Mouse (Mus musculus) layer of hippocampus, adult 9-11 months (tissue): ENCODE data around the gene Tuba1a.
"Not testable (repeated sequence)": the region's sequence is repeated elsewhere in the genome, so short reads cannot be mapped to it uniquely, and the experiment has no call there.

Source experiments
- DNase-seq: peaks from one replicate; pipeline ENCODE4 v3.0.0; 2022

The Tuba1a gene

DNA sequence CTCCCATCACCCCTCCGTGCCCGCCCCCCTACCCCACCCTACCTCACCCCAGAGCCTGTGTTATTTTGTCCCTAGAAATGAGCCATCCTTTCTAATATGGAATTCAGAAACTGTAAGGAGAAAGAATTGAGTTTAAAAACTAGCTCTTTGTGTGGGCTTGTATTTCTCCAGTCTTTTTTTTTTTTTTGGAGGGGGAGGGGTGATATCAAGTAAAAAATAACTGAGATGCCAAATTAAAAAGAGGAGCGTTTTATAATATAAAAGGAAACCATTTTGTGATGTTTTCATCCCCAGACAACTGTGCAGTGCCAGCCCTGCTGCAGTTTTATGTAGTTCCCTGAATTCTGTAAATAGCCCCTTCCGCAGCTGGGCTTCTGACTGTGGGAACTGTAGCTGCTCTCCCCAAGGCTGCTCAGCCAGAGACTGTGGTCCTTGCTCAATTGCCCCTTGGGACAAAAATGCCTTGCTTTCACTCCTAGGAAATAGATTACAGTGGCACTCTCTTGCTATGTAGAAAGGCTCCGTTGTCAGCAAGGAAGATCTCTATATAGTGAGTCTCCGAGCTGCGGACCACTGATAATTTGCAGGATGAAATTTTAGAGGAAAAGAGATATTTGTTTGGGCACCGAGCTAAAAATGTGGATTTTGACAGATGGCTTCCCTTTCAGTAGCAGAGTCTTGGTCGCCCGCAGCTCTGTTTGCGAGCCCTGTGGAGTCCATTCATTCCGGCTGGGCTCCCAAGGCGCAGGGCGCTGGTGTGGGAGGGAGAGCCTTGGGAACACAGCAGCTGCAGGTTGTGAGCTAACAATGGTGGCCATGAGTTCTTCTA is 1.1 kb upstream of the Tuba1a start:
- DNase-seq, result peak; percentile 63

GRCm38 (mm10) chr15:98952751-98953400 is 627 bp downstream of the Tuba1a start:
- DNase-seq, result peak; percentile 74

DNA sequence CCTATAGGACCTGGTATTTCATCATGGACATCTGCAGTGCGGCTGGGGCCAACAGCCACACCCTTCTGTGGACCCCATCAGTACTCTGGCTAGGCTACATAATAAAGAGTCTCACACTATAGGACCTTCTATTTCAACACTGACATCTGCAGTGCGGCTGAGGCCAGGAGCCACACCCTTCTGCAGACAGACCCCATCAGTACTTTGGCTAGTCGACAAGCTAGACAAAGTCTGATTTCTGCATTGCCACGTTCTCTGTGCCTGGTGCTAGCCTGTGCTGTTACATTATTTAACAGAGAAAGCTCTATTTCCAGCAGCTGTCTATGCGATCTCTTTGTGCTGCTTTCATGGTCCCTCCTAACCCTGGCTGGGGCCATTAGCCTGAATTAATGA is 1.4 kb downstream of the Tuba1a start:
- peak; percentile 64 for DNase-seq

DNA sequence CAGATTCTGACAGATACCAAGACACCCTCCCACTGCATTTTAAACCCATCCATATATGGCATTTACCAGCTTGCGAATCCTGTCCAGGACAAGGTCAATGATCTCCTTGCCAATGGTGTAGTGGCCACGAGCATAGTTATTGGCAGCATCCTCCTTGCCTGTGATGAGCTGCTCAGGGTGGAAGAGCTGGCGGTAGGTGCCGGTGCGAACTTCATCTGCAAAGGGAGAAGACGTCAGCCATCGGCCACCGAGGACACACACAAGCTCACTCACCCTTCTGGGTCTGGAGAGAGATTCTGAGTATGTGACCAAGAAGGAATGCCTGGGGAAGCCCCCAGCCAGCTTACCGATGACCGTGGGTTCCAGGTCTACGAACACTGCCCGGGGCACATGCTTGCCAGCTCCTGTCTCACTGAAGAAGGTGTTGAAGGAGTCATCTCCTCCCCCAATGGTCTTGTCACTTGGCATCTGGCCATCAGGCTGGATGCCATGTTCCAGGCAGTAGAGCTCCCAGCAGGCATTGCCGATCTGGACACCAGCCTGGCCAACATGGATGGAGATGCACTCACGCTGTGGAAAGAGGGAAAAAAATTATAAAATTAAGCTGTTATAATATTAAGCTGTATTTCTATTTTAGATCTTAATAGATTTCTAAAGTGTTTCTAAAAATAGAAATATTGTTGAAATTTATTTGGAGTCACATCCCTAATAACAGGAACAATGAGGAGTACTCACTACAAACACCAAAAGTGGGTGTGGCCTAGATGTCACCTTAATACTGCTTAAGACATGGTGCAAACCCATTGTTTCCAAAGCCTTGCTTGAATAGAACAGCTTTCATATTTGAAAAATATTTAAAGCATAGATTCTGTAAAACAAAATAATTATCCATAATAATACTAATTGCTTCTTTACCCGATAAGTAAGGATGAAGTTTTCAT is 2.1 kb downstream of the Tuba1a start:
- not testable (repeated sequence) for DNase-seq

GRCm38 (mm10) chr15:98949607-98949892 is 4.0 kb downstream of the Tuba1a start:
- no peak for DNase-seq

GRCm38 (mm10) chr15:98948857-98949606 is 4.5 kb downstream of the Tuba1a start:
- DNase-seq, result no peak

DNA sequence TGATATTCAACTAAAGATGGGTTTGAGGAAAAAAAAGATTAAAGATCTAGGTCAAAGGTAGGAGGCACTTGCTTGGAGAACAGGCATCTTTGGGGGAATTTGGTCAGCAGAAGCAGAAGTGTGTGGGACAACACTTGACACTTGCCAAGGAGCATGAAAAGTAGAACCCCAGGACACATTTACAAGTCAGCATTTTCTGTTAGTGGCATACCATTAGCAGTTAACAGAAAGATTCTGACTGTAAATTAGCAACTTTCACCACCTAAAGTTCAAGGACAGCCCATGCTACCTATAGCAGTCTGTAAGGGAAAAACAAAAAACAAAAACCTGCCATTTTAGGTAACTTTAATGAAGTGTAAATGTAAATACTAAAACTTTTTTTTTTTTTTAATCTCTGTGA is 5.1 kb downstream of the Tuba1a start:
- DNase-seq, result no peak

DNA sequence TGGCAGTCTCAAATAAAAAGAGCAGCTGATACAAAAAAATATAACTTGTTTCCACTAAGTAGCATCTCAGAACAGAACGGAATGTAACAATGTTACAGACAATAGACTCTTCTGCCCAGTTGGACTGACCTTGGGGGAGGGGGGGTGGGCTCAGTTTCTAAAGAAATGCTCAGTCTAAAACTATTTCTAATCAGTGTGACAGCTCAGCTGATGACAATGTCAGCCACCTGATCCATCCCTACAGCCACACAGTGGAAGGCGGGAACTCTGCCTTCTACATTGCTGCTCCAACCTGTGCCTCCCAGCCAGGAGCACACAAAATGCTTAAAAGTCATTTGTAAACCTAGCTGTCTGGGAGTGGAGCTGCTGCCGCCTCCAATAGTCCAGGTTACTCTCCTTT is 5.6 kb downstream of the Tuba1a start:
- DNase-seq, result no peak

DNA sequence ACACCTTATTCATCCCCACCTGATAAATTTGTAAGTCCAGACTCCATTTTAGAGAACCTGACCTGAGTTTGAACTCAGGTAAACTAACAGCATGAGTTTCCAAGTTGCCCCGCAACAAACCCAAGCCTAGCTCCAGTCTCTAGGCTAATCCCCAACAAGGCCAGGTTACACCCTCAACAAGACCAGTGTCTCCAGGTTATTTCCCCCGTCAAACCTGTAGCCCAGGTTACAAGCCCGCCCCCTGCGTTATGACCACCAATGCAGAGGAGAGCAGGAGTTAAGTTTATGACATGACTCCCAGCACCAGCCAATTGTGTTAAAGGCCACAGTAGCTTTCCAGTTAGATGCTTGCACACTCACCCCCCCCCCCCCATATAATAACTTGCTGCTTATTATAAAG is 10.4 kb downstream of the Tuba1a start:
- no peak for DNase-seq

- DNase-seq, result no peak
These were observed 11.4 kb downstream of the Tuba1a start for GRCm38 (mm10) chr15:98942081-98942480.

GRCm38 (mm10) chr15:98941539-98941938 is 12.0 kb downstream of the Tuba1a start:
- no peak for DNase-seq

DNA sequence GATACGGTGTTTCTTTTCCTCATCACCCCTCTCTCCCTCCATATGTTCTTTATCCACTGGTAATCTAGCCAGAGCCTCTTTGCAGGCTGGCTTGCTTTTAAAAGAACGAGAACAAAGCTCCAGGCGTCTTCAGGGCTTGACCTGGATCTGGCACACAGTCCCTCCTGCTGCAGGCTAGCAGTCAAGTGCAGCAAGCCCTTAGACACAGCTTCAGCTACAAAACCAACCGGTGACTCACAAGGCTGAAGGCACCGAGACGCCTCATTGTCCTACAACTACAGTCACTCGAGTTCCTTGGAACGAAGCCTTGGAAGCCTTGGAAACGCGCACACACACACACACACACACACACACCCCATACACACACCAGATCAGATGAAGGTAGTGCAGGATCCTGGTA is 12.7 kb downstream of the Tuba1a start:
- DNase-seq, result no peak

GRCm38 (mm10) chr15:98934217-98934839 is 19.2 kb downstream of the Tuba1a start, which contains the start of gene Tuba1b:
Gene Tuba1b, minus strand, starts transcription at chr15:98934565.
- peak; percentile 95 for DNase-seq

DNA sequence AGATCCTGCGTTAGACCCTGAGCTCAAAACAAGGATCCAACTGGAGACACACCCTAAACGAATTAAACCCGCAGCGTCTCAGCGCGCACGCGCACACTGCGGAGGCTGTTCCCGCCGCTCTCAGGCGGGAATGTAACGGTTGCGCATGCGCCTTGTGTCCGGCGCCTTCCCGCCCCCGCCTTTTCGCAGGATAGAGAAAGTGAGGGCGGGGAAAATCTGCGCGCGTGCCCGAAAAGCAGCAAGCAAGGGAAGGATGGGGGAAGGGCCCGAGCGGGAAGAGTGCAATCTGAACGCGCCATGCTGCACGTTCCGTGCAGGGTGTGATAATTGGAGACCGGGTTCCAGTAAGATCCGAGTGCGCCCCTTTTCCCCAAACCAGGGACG is 19.7 kb downstream of the Tuba1a start:
- DNase-seq, result peak; percentile 96

GRCm38 (mm10) chr15:98933004-98933671 is 20.4 kb downstream of the Tuba1a start:
- not testable (repeated sequence) for DNase-seq

GRCm38 (mm10) chr15:98930998-98931397 is 22.5 kb downstream of the Tuba1a start:
- no peak for DNase-seq

- no peak for DNase-seq
These were observed 23.3 kb downstream of the Tuba1a start for GRCm38 (mm10) chr15:98930017-98930734.

- DNase-seq, result peak; percentile 53
These were observed 24.8 kb downstream of the Tuba1a start for GRCm38 (mm10) chr15:98928598-98929240.

DNA sequence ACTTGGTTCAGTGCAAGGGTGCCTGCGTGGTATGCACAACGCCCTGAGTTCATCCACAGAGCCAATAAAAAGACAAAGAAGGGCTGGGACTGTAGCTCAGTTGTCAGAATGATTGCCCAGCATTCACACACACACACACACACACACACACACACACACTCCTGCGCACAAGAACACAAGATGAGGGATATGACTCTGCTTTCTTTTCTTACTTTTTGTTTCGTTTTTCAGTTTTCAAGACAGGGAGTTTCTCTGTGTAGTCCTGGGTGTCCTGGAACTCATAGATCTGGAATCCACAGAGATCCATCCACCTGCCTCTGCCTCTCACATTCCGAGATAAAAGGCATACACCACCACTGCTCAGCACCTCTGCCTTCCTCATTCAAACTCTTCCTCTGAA is 25.9 kb downstream of the Tuba1a start:
- DNase-seq, result no peak

- no peak for DNase-seq
These were observed 28.8 kb downstream of the Tuba1a start for GRCm38 (mm10) chr15:98924682-98925081.
